Mouse (Mus musculus) spleen, adult 2 months (tissue): ENCODE measurements around the gene Lamp3. TPM values are rescaled to one million over a fixed set of nuclear protein-coding genes. Genes with fewer than 3 reads are reported as not detected.
"Not testable (repeated sequence)": the region's sequence is repeated elsewhere in the genome, so short reads cannot be mapped to it uniquely, and the experiment has no call there.

Experiments
- DNase-seq, 2 experiments: peaks; one replicate each; pipeline versions ENCODE4 v3.0.0 to v3.0.0-alpha.2; 2012 to 2021; ENCODE audit warnings: low spot score in 2 of 2, low read depth in 1 of 2
- H3K27ac ChIP-seq: fragments of 200-500 bp; 2 replicates; pipeline ENCODE4 v1.5.1; 2012; ENCODE audit warnings: low read length, inconsistent platforms; ENCODE audit not compliant: insufficient read depth
- H3K27me3 ChIP-seq: fragments of 200-500 bp; 2 replicates; pipeline ENCODE4 v1.6.1; 2012; ENCODE audit warnings: mild to moderate bottlenecking, moderate library complexity, low read length, inconsistent platforms; ENCODE audit not compliant: control insufficient read depth, insufficient read depth
- H3K36me3 ChIP-seq: fragments of 200-500 bp; 2 replicates; pipeline ENCODE4 v1.6.1; 2012; ENCODE audit warnings: mild to moderate bottlenecking, low read length, inconsistent platforms; ENCODE audit not compliant: control insufficient read depth, insufficient read depth
- H3K4me1 ChIP-seq: fragments of 200-500 bp; 2 replicates; pipeline ENCODE4 v1.6.1; 2011; ENCODE audit warnings: inconsistent platforms; ENCODE audit not compliant: control insufficient read depth, insufficient read depth, insufficient read length
- H3K4me3 ChIP-seq: fragments of 200-500 bp; 2 replicates; pipeline ENCODE4 v1.5.1; 2011; ENCODE audit warnings: mild to moderate bottlenecking, inconsistent platforms; ENCODE audit not compliant: insufficient read depth, insufficient read length; ENCODE audit errors: extremely low read depth
- CTCF ChIP-seq: fragments of 200-500 bp; IDR thresholded peaks from 2 replicates; pipeline ENCODE4 v1.5.1; 2011; ENCODE audit warnings: mild to moderate bottlenecking, inconsistent platforms; ENCODE audit not compliant: insufficient read depth, insufficient read length, insufficient replicate concordance; ENCODE audit errors: extremely low read depth
- POLR2A ChIP-seq: fragments of 200-500 bp; IDR thresholded peaks from 2 replicates; pipeline ENCODE4 v1.6.1; 2011; ENCODE audit warnings: low read depth, low read length, inconsistent platforms
- WGBS: fragments of 180-500 bp; shearing (Covaris S2); methylation state at CpG from one replicate; pipeline ENCODE4 v1.1.7; 2018; 5-methylcytosine and 5-hydroxymethylcytosine counted together
- polyA plus RNA-seq: library from polyadenylated mRNA; depleted of rRNA; stranded (reverse); fragments of >200 nt; gene quantifications from 2 replicates; pipeline ENCODE4 v1.2.3, GENCODE M21; 2012; rRNA removed

The Lamp3 gene
- 0.06 and 0.11 TPM in 2 replicates for polyA plus RNA-seq

DNA sequence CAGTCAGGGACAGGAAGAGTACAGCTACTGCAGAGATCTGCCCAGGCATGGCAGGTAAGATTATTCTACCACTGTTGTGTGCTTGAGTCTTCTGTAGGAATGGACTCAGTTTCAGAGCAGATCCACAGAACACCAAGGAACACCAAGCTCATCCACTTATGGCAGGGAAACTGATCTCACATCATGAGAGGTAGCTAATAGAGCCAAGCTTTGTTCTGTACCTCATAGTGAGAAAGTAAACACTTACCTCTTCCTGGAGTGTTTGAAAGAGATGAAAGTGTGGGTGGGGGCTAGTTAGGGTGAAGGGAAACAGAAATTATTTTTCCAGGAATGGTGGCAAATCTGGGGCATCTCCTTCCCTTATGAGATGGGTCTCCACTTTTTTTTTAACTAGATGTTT is at the start of gene Lamp3:
Gene Lamp3, minus strand, starts transcription at position 160 of the 400 bp plus-strand sequence.
- no peak for TF ChIP-seq POLR2A
- Histone ChIP-seq H3K27me3 (no peaks in the 10 kb centered on the region), H3K27ac (no peak within 1 kb of the TSS), H3K4me3 (no peak within 1 kb of the TSS), H3K4me1 (no peaks in the 10 kb centered on the region), H3K36me3 (no peaks in the 10 kb centered on the region)
- DNase-seq = no peak

DNA sequence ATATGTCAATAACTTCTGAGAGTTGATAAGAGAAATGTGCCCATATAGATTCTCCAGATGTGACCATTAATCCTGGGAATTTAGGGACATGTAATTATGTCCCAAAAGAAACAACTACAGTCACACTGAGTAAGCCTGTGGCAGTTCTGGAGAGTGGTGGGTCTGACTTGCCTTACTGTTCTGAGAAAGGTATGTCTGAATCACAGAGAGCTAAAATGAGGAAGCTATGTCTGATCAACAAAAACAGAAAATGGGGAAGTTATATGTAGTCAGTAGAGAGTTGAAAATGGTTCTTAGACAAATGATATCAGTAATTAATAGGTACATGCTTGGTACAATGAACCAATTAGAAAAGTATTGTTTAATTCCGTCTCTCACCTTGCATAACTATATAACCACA is 26.7 kb upstream of the Lamp3 start:
- no peak for TF ChIP-seq POLR2A
- TF ChIP-seq CTCF = no peak
- no peak overlapping the region for H3K27ac ChIP-seq
- H3K27me3 ChIP-seq = no peaks in the 10 kb centered on the region
- no peak overlapping the region for H3K4me3 ChIP-seq
- DNase-seq = peak in 1 of 2 experiments; percentile 36
- H3K4me1 ChIP-seq = no peaks in the 10 kb centered on the region; the same call in 1 of the 2 replicates
- no peaks in the 10 kb centered on the region for H3K36me3 ChIP-seq
- 63% methylated on average over 1 of the region's 1 CpGs for WGBS

DNA sequence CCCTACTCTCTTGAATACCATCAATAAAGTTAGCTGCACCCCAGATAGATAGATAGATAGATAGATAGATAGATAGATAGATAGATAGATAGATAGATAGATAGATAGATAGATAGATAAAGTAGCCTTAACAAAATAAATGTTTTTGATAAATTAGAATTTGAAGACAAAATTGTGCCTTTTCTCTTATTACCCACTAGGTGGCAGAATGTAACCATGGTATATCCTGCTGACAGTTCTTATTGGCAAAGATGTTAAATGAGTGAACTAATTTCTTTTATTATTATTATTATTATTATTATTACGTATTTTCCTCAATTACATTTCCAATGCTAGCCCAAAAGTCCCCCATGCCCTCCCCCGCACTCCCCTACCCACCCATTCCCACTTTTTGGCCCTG is 18.0 kb upstream of the Lamp3 start:
- not testable (repeated sequence) for H3K4me1 ChIP-seq, H3K4me3 ChIP-seq, H3K27me3 ChIP-seq, H3K27ac ChIP-seq, H3K36me3 ChIP-seq
- 49% methylated on average over 2 of the region's 2 CpGs for WGBS
- peak in 1 of 2 experiments; percentile 19 for DNase-seq

DNA sequence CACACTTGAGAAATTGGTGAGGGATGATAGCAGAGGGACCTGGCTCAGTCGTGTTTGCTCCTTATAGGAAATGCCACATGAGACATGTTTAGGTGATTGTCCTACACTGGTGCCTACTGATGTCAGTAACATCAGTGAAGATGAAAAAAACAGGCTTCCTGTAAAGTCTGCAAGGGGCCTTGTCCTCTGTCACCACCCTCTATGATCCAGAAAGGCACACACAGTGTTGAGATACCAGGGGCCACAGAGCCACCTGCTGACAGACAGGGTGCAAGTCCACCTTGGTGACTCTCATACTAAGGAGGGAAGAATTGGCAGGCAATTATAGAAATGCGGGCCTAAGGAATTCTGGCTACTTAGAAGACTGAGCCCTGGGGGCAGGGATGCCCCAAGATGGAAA is 14.8 kb upstream of the Lamp3 start:
- H3K4me1 ChIP-seq = no peaks in the 10 kb centered on the region
- no peaks in the 10 kb centered on the region for H3K27me3 ChIP-seq
- no peak overlapping the region for H3K4me3 ChIP-seq
- no peaks in the 10 kb centered on the region for H3K36me3 ChIP-seq
- H3K27ac ChIP-seq = no peak overlapping the region
- DNase-seq = no peak
- WGBS = 80% methylated on average over 2 of the region's 2 CpGs
- TF ChIP-seq CTCF (no peak), POLR2A (no peak)

DNA sequence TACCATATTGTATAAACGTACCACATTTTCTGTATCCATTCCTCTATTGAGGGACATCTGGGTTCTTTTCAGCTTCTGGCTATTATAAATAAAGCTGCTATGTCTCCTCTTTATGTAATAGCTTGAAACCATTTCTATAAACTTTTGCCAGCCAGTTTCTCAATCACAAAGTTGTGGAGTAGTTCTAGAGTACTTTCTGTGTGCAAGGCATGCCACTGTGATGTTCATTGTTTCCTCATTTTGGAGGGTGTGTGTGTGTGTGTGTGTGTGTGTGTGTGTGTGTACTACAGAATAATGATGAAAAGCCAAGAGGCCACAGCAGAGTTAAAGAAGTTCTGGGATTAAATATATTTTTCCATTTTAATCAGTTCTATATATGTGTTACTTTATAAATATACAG is 1.2 kb upstream of the Lamp3 start:
- no peak for DNase-seq
- TF ChIP-seq POLR2A = no peak
- no peak for TF ChIP-seq CTCF
- Histone ChIP-seq H3K4me1 (no peaks in the 10 kb centered on the region), H3K36me3 (no peaks in the 10 kb centered on the region), H3K27ac (no peak overlapping the region), H3K4me3 (no peak overlapping the region), H3K27me3 (no peaks in the 10 kb centered on the region)
- WGBS = 88% methylated on average over 1 of the region's 1 CpGs

DNA sequence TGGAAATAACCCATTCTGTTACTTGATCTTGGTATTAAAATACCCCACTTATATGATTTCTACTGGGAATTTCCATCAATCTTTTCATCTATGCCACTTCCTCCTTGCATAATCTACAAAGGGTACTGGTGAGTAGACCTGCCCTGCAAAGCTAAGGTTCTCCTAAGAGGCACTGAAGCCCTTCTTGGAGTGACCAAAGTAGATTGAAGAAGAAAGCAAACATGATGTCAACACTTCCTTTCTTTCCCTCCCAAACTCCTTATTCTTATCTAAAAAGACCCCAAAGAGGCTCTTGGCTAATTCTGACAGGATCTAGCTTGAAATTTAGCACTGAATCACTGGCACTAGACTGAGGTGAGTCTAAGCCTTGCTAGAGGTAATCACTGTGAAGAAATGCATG is 7.0 kb downstream of the Lamp3 start:
- DNase-seq = no peak
- Histone ChIP-seq H3K27ac (no peak overlapping the region), H3K4me3 (no peak overlapping the region), H3K36me3 (no peaks in the 10 kb centered on the region), H3K4me1 (no peaks in the 10 kb centered on the region), H3K27me3 (no peaks in the 10 kb centered on the region)
- no peak for TF ChIP-seq POLR2A
- no peak for TF ChIP-seq CTCF

DNA sequence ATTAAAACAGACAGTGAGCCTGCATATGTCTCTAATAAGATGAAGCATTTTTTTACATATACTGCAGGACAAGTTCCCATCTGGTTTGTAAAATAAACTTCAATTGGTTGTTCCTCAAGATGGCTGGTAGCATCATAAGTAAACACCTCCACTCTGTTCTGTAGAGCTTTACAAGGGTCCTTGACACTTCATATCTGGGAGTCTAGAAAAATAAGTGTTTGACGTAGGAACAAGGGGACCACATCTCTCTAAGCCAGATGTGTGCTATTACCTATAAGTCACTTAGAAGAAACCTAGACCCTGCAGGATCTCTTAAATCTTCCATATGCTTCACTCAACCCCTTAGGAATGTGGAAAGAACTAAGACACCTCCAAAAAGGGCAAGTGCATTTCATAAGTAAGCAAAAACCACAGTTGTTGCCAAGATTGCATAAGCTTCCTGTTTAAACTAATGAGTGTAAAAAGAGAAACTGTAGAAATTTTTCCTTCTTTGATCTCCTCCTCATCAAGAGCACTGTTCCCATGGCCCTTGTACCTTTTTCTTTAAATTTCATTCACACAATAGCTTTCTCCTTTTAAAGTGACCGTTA is 35.3 kb downstream of the Lamp3 start:
- 86% methylated on average over 2 of the region's 2 CpGs for WGBS
- Histone ChIP-seq H3K36me3 (no peaks in the 10 kb centered on the region), H3K27me3 (no peaks in the 10 kb centered on the region), H3K27ac (no peak overlapping the region), H3K4me3 (no peak overlapping the region), H3K4me1 (no peaks in the 10 kb centered on the region)
- no peak for DNase-seq
- TF ChIP-seq CTCF (no peak), POLR2A (no peak)
